Mouse (Mus musculus): ENCODE results near the gene Ngef.

Gene Ngef

GRCm38 (mm10) chr1:87573800-87574215 lies at the start of gene Ngef:
Gene Ngef (minus strand): TSS chr1:87573870.
- DNase-seq (ENCODE audit: low read depth, low spot score) = no peak

- DNase-seq (ENCODE audit: low read depth, low spot score) = peak; percentile 78
Observed at GRCm38 (mm10) chr1:87621858-87622279, 48.2 kb upstream of the Ngef start.

DNA sequence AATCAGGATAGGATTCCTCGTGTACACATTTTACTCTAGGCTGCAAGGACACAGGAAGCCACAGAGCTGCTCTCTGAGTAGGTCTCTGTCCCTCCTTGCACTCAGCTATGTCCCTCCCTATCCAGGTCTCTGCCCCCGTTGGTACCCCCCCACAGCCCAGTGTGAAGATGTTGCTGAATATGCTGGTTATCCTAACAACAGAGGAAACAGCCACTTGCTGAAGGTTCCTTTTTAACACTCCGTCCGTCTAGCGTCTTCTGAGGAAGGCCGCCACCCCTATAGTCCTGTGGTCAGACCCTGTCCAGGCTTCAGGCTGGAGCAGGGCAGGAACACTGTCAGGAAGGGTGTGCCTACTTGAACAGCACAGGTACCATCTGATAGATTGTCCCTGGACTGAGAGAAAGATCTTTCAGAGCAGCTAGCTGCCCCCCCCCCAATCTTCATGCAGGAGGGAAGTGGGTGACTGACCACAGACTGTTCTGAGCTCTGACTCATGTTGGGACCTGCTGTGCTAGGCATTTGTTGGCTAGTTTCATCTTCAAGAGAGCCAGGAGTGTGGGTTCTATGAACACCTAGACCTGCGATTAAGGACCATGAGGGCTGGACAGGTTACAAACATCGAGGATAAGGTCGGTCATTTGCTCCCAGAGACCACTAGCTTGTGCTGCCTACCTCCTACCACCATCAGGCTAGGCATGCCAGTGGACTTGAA lies 47.6 kb upstream of the Ngef start:
- peak; percentile 60 for DNase-seq (ENCODE audit: low read depth, low spot score)

- no peak for DNase-seq (ENCODE audit: low read depth, low spot score)
Observed at GRCm38 (mm10) chr1:87620693-87621092, 47.0 kb upstream of the Ngef start.

DNA sequence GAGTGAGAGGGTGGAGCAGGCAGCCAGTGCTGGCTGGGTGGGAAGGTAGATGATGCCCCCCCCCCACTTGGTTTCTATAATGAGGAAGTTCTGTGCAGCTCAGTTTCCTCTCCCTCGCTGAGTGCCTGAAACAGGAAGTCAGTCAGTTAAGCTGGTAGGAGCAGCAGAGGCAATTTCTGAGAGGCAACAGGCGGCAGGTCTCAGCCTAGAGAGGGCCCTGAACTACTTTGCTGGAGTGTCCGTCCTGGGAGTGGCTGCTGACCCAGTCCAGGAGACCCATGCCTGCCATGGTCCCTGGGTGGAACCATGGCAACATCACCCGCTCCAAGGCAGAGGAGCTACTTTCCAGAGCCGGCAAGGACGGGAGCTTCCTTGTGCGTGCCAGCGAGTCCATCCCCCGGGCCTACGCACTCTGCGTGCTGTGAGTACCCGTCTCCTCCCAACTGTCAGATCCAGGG lies 46.6 kb upstream of the Ngef start, which contains the start of gene Inpp5d:
Gene Inpp5d (plus strand): TSS at position 102 of the 458 bp plus-strand sequence.
- peak; percentile 38 for DNase-seq (ENCODE audit: low read depth, low spot score)

GRCm38 (mm10) chr1:87614576-87615295 lies 41.1 kb upstream of the Ngef start:
- DNase-seq (ENCODE audit: low read depth, low spot score) = no peak

- DNase-seq (ENCODE audit: low read depth, low spot score) = peak; percentile 67
Observed at GRCm38 (mm10) chr1:87608416-87609046, 34.9 kb upstream of the Ngef start.

GRCm38 (mm10) chr1:87607385-87608091 lies 33.9 kb upstream of the Ngef start:
- DNase-seq (ENCODE audit: low read depth, low spot score) = peak; percentile 92

DNA sequence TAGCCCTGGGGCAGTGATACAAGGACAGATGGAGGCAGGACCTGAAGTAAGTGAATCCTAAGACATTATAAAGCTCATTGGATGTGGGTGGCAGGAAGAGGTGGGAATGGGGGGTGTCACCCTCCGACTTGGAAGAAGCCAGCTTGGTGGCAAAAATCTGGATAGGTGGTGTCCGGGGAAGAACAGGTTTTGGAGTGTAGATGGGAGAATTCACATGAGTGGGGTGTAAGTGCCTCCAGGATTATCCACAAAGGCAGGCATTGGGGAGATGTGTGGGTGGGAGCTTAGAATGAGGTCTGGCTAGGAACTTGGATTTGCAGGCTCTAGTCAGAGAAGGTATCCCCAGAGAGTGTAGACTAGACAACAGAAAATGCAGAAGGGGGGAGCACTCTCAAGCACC lies 31.6 kb upstream of the Ngef start:
- peak; percentile 84 for DNase-seq (ENCODE audit: low read depth, low spot score)

- peak; percentile 89 for DNase-seq (ENCODE audit: low read depth, low spot score)
Observed at GRCm38 (mm10) chr1:87603389-87603788, 29.7 kb upstream of the Ngef start.

GRCm38 (mm10) chr1:87601801-87602200 lies 28.1 kb upstream of the Ngef start:
- no peak for DNase-seq (ENCODE audit: low read depth, low spot score)

GRCm38 (mm10) chr1:87600533-87600932 lies 26.9 kb upstream of the Ngef start:
- no peak for DNase-seq (ENCODE audit: low read depth, low spot score)

DNA sequence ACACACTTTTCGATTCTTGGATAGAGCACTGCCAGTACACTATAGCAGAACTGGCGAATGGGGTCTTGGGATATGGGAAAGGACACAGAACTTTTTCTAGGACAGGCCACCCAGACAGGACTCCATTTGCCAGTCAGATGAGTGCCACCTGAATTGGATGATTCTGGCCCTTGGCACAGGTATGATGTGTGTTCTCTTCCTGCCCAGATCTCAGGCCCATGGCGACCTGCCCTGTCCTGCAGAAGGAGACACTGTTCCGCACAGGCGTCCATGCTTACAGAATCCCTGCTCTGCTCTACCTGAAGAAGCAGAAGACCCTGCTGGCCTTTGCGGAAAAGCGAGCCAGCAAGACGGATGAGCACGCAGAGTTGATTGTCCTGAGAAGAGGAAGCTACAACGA lies 21.0 kb upstream of the Ngef start:
- DNase-seq (ENCODE audit: low read depth, low spot score) = no peak

DNA sequence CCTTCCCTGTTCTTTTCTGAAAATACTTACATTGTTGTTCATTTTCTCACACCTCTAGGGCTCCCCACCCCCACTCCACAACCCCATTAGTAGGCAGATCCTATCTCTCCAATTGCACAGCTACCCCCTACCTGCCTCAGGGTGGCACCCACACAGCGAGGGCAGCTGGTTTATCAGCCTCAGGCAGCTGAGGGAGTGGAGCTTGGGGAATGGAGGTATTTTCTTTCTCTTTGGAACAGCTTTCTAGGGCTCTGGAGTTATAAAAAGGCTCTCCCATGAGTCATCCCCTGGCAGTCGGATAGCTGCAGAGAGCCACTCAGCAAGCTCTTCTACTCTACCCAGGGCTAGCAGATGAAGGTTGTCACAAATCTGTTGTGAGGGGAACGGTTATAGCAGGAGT lies 20.6 kb upstream of the Ngef start:
- peak; percentile 96 for DNase-seq (ENCODE audit: low read depth, low spot score)

- DNase-seq (ENCODE audit: low read depth, low spot score) = no peak
Observed at GRCm38 (mm10) chr1:87589980-87590379, 16.3 kb upstream of the Ngef start.

- DNase-seq (ENCODE audit: low read depth, low spot score) = peak; percentile 91
Observed at GRCm38 (mm10) chr1:87589162-87589561, 15.5 kb upstream of the Ngef start.

- peak; percentile 37 for DNase-seq (ENCODE audit: low read depth, low spot score)
Observed at GRCm38 (mm10) chr1:87580824-87581223, 7.2 kb upstream of the Ngef start.

DNA sequence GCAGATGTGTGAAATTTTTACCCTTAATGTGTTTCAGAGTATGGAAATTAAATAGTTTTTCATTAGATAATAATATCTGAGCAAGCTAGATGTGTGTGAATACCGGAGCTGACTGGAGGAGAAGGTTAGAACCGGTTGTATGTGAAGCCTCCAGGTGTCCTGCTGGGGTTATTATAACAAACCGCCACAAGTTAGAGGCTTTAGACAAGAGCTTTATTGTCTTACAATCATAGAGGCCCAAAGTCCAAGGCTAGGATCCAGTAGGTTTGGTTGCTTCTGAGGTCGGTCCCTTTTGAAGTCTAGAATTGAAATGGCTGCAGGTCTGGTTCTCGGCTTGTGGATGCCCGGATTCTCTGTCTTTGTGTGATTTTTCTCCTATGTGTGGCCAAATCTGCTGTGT lies 5.3 kb upstream of the Ngef start:
- no peak for DNase-seq (ENCODE audit: low read depth, low spot score)

DNA sequence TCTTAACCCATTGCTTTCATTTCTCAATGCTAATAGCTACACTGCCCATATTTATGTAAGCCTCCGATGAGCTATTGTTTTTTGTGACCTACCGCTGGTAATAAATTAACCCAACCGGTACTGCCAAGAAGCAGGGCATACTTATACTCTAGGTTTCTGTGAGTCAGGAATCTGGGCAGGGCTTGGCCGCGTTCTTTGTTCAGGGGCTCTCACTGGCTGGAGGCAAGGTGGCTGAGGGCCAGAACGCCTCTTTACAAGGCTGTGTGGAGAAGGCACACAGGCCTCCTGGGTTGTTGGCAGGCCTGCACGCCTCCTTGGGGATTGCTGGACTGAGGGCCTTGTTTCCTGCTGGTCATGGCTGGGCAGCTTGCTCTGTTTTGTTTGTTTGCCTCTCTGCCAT lies 1.1 kb upstream of the Ngef start:
- DNase-seq (ENCODE audit: low read depth, low spot score) = peak; percentile 30

GRCm38 (mm10) chr1:87574353-87574752 lies 683 bp upstream of the Ngef start:
- peak; percentile 29 for DNase-seq (ENCODE audit: low read depth, low spot score)

DNA sequence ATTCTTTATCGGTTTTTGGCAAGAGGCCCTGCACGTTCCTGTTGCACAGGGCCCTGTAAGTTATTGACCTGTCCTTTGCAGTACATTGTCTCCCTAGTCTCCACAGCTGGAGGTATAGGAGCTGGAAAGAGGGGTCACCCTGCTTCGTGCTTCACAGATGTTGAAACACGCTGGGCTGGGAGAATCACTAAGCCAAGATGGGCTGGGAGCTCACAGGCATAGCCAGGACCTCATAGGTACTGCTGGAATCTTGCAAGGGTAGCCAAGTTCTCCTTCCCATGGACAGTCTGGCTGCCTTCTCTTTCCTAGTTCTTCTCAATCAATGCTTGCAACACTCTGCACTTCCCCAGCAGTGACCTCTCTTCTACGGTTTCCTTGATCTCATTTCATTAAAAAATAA lies 409 bp downstream of the Ngef start:
- DNase-seq (ENCODE audit: low read depth, low spot score) = no peak

DNA sequence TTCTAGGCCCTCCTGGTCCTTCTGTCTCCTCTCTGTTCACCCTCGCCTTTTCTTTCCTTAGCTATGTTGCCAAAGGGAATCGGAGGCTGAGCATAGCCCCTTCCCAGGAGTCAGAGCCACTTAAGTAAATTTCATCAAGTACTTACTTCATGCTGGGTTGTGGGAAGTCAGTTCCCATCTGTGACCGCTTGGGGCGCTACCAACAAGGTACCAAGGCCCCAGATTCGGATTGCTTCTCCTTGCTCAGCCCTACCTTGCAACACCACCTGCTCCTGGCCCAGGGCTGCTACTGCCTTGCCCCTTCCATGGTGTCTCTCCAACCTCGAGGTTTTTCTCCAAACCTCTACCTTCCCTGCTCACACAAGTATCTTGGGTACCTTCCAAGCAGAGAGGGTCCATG lies 5.3 kb downstream of the Ngef start:
- DNase-seq (ENCODE audit: low read depth, low spot score) = peak; percentile 39

Measured in brain, adult 2 months (tissue).